ENCODE assay signal across 27 mouse cellular contexts in genomic region chr5:67969536-67969935, GRCm38 (mm10). TPM values are rescaled to one million over a fixed set of nuclear protein-coding genes. Genes with fewer than 3 reads are reported as not detected.
DNase-seq lines count a peak whose midpoint lies in the region; ATAC-seq and TF ChIP-seq lines count a peak whose summit lies in the region.
"Had no signal": no experiment of that assay in that cellular context is flagged by ENCODE, and none has a peak within 500 bp of the region (broad histone marks: within the 10 kb centered on the region; RNA-seq: fewer than 3 reads in every experiment).

No protein-coding gene starts in this region.

- no peaks in the 10 kb centered on the region for H3K4me1 ChIP-seq in midbrain, embryonic 13.5 days (replicated peaks)
- H3K4me1 ChIP-seq in midbrain, embryonic 10.5 days, result no peaks in the 10 kb centered on the region
- H3K4me1 ChIP-seq in forebrain, embryonic 14.5 days (ENCODE audit: control insufficient read depth, insufficient read depth, low read length), result peaks cover 2% of the 10 kb centered on the region; the same call in 1 of the 2 replicates
- H3K4me1 ChIP-seq in hindbrain, embryonic 15.5 days (replicated peaks), result no peaks in the 10 kb centered on the region
- no peaks in the 10 kb centered on the region for H3K4me1 ChIP-seq in neural tube, embryonic 14.5 days (ENCODE audit: control insufficient read depth, insufficient read depth, low read length)
- H3K4me1 ChIP-seq in lung, postnatal 0 days (ENCODE audit: insufficient read depth, low read depth, low read length), result no peaks in the 10 kb centered on the region
- H3K4me1 ChIP-seq: embryonic facial prominence, embryonic 15.5 days; heart, embryonic 13.5 days; intestine, embryonic 15.5 days had no signal

- no peaks in the 10 kb centered on the region for H3K36me3 ChIP-seq in midbrain, embryonic 13.5 days
- no peaks in the 10 kb centered on the region for H3K36me3 ChIP-seq in midbrain, embryonic 10.5 days
- no peaks in the 10 kb centered on the region for H3K36me3 ChIP-seq in forebrain, embryonic 14.5 days (ENCODE audit: control insufficient read depth, insufficient read depth, low read length)
- H3K36me3 ChIP-seq in hindbrain, embryonic 15.5 days, result no peaks in the 10 kb centered on the region
- no peaks in the 10 kb centered on the region for H3K36me3 ChIP-seq in neural tube, embryonic 14.5 days (ENCODE audit: control insufficient read depth, insufficient read depth, low read length)
- no peaks in the 10 kb centered on the region for H3K36me3 ChIP-seq in lung, postnatal 0 days (ENCODE audit: insufficient read depth, low read length)
- H3K36me3 ChIP-seq: embryonic facial prominence, embryonic 15.5 days; G1E; heart, embryonic 13.5 days; intestine, embryonic 15.5 days had no signal

- H3K4me3 ChIP-seq in midbrain, embryonic 13.5 days (replicated peaks), result no peak overlapping the region
- no peak overlapping the region for H3K4me3 ChIP-seq in midbrain, embryonic 10.5 days
- H3K4me3 ChIP-seq in forebrain, embryonic 14.5 days (ENCODE audit: low read depth, low read length), result no peak overlapping the region
- H3K4me3 ChIP-seq in hindbrain, embryonic 15.5 days, result no peak overlapping the region
- H3K4me3 ChIP-seq in neural tube, embryonic 14.5 days (ENCODE audit: low read depth, low read length), result no peak overlapping the region
- no peak overlapping the region for H3K4me3 ChIP-seq in lung, postnatal 0 days (ENCODE audit: low read depth, low read length)
- H3K4me3 ChIP-seq: embryonic facial prominence, embryonic 15.5 days; gastrocnemius, adult 2 months; heart, embryonic 13.5 days; intestine, embryonic 15.5 days; megakaryocyte, embryonic 14.5 days had no signal

- no peaks in the 10 kb centered on the region for H3K9me3 ChIP-seq in midbrain, embryonic 13.5 days
- H3K9me3 ChIP-seq in midbrain, embryonic 10.5 days (replicated peaks), result no peaks in the 10 kb centered on the region
- H3K9me3 ChIP-seq in forebrain, embryonic 14.5 days (replicated peaks; ENCODE audit: control insufficient read depth, low read length), result no peaks in the 10 kb centered on the region
- no peaks in the 10 kb centered on the region for H3K9me3 ChIP-seq in hindbrain, embryonic 15.5 days
- H3K9me3 ChIP-seq in neural tube, embryonic 14.5 days (ENCODE audit: control insufficient read depth, low read length), result no peaks in the 10 kb centered on the region
- H3K9me3 ChIP-seq in lung, postnatal 0 days (ENCODE audit: low read length), result no peaks in the 10 kb centered on the region
- H3K9me3 ChIP-seq: embryonic facial prominence, embryonic 15.5 days; G1E; heart, embryonic 13.5 days; intestine, embryonic 15.5 days; megakaryocyte, embryonic 14.5 days had no signal

- H3K27ac ChIP-seq in midbrain, embryonic 13.5 days, result no peak overlapping the region
- H3K27ac ChIP-seq in midbrain, embryonic 10.5 days (replicated peaks), result no peak overlapping the region
- H3K27ac ChIP-seq in forebrain, embryonic 14.5 days (ENCODE audit: low read depth, low read length), result no peak overlapping the region
- no peak overlapping the region for H3K27ac ChIP-seq in hindbrain, embryonic 15.5 days (replicated peaks)
- no peak overlapping the region for H3K27ac ChIP-seq in neural tube, embryonic 14.5 days (ENCODE audit: low read depth, low read length)
- H3K27ac ChIP-seq in lung, postnatal 0 days (ENCODE audit: low read length), result no peak overlapping the region
- H3K27ac ChIP-seq: embryonic facial prominence, embryonic 15.5 days; gastrocnemius, adult 2 months; heart, embryonic 13.5 days; intestine, embryonic 15.5 days had no signal

- no peak for TF ChIP-seq EP300 in lung, postnatal 0 days (IDR thresholded peaks at IDR 0.05)

- no peak overlapping the region for H3K9ac ChIP-seq in midbrain, embryonic 13.5 days (replicated peaks)
- no peak overlapping the region for H3K9ac ChIP-seq in forebrain, embryonic 14.5 days (ENCODE audit: low read length)
- no peak overlapping the region for H3K9ac ChIP-seq in hindbrain, embryonic 15.5 days
- no peak overlapping the region for H3K9ac ChIP-seq in neural tube, embryonic 14.5 days (replicated peaks; ENCODE audit: low read depth, low read length)
- no peak overlapping the region for H3K9ac ChIP-seq in lung, postnatal 0 days (replicated peaks; ENCODE audit: low read depth)
- H3K9ac ChIP-seq: embryonic facial prominence, embryonic 15.5 days; heart, embryonic 13.5 days; intestine, embryonic 15.5 days had no signal

- H3K27me3 ChIP-seq in midbrain, embryonic 13.5 days, result no peaks in the 10 kb centered on the region
- H3K27me3 ChIP-seq in midbrain, embryonic 10.5 days (ENCODE audit: low read depth, poor library complexity, severe bottlenecking), result no peaks in the 10 kb centered on the region
- H3K27me3 ChIP-seq in forebrain, embryonic 14.5 days (replicated peaks; ENCODE audit: control insufficient read depth, insufficient read depth, low read length), result no peaks in the 10 kb centered on the region
- H3K27me3 ChIP-seq in hindbrain, embryonic 15.5 days, result no peaks in the 10 kb centered on the region
- no peaks in the 10 kb centered on the region for H3K27me3 ChIP-seq in neural tube, embryonic 14.5 days (ENCODE audit: control insufficient read depth, insufficient read depth, low read length)
- H3K27me3 ChIP-seq in lung, postnatal 0 days (replicated peaks; ENCODE audit: insufficient read depth, low read length), result no peaks in the 10 kb centered on the region
- H3K27me3 ChIP-seq: embryonic facial prominence, embryonic 15.5 days; heart, embryonic 13.5 days; intestine, embryonic 15.5 days; megakaryocyte, embryonic 14.5 days had no signal

- no peak overlapping the region for H3K4me2 ChIP-seq in midbrain, embryonic 13.5 days (replicated peaks)
- no peak overlapping the region for H3K4me2 ChIP-seq in forebrain, embryonic 14.5 days (ENCODE audit: low read length)
- H3K4me2 ChIP-seq in hindbrain, embryonic 15.5 days, result no peak overlapping the region
- no peak overlapping the region for H3K4me2 ChIP-seq in neural tube, embryonic 14.5 days (ENCODE audit: low read depth, low read length)
- no peak overlapping the region for H3K4me2 ChIP-seq in lung, postnatal 0 days (replicated peaks; ENCODE audit: low read depth, low read length)
- H3K4me2 ChIP-seq: embryonic facial prominence, embryonic 15.5 days; heart, embryonic 13.5 days; intestine, embryonic 15.5 days; liver, embryonic 11.5 days had no signal

- ATAC-seq in midbrain, embryonic 13.5 days, result peak; percentile 55; the same call in 1 of the 2 replicates
- ATAC-seq in forebrain, embryonic 14.5 days, result peak; percentile 76
- ATAC-seq in hindbrain, embryonic 15.5 days (ENCODE audit: low FRiP score, low read depth), result peak; percentile 77; the same call in 1 of the 2 replicates
- peak; percentile 49; the same call in 1 of the 2 replicates for ATAC-seq in neural tube, embryonic 14.5 days (ENCODE audit: low read depth)
- ATAC-seq in lung, postnatal 0 days, result no peak

- TF ChIP-seq CTCF in lung, postnatal 0 days (IDR thresholded peaks at IDR 0.05), result no peak

- no peak for DNase-seq in midbrain, embryonic 10.5 days (ENCODE audit: low spot score)
- peak; percentile 73 for DNase-seq in forebrain, embryonic 14.5 days (ENCODE audit: low spot score)
- no peak for DNase-seq in heart, postnatal 4 days
- no peak for DNase-seq in lung, postnatal 0 days (ENCODE audit: low spot score)
- DNase-seq: adrenal gland, postnatal 36 days; cerebellum, adult 18-20 months; cerebellum, postnatal 36 days; gastrocnemius, adult 2 months; kidney, postnatal 4 days; lung, adult 18-20 months; thymus, postnatal 25 days had no signal

- 47% methylated on average over 7 of the region's 7 CpGs for WGBS in midbrain, embryonic 13.5 days
- WGBS in midbrain, embryonic 10.5 days, result 86% methylated on average over 7 of the region's 7 CpGs
- WGBS in forebrain, embryonic 14.5 days, result 28% methylated on average over 7 of the region's 7 CpGs
- WGBS in hindbrain, embryonic 15.5 days, result 36% methylated on average over 7 of the region's 7 CpGs
- WGBS in neural tube, embryonic 14.5 days, result 47% methylated on average over 7 of the region's 7 CpGs
- 82% methylated on average over 7 of the region's 7 CpGs for WGBS in lung, postnatal 0 days

RNA-seq across cellular contexts. Expression of gene Gm21905, which starts 23.3 kb away (rescaled TPM):
- polyA plus RNA-seq in midbrain, embryonic 13.5 days (2015; fragmentation: Nextera tagmentation; extraction: Ambion mirVana), result not detected in 2 replicates
- polyA plus RNA-seq in midbrain, embryonic 10.5 days (2016; fragmentation: Nextera tagmentation; extraction: Ambion mirVana), result not detected in 2 replicates
- polyA plus RNA-seq in forebrain, embryonic 14.5 days (2014; fragmentation: Nextera tagmentation; extraction: Ambion mirVana), result not detected in 2 replicates
- not detected in 2 replicates for polyA plus RNA-seq in hindbrain, embryonic 15.5 days (2015; fragmentation: Nextera tagmentation; extraction: Ambion mirVana)
- polyA plus RNA-seq in neural tube, embryonic 14.5 days (2014; fragmentation: Nextera tagmentation; extraction: Ambion mirVana), result not detected in 2 replicates
- not detected for total RNA-seq in heart, postnatal 4 days (2021)
- polyA plus RNA-seq in lung, postnatal 0 days (2015; fragmentation: Nextera tagmentation; extraction: Ambion mirVana), result not detected in 2 replicates
- total RNA-seq: adrenal gland, postnatal 36 days; G1E; gastrocnemius, adult 2 months; granulocyte monocyte progenitor cell, adult 5-6 weeks; heart, postnatal 25 days; layer of hippocampus, postnatal 10 days had no signal
- polyA plus RNA-seq: embryonic facial prominence, embryonic 15.5 days; G1E; heart, embryonic 13.5 days; intestine, embryonic 15.5 days; kidney, embryonic 14.5 days; limb, embryonic 11.5 days; liver, embryonic 11.5 days; small intestine, adult 2 months; testis, adult 2 months had no signal

RNA-seq across cellular contexts. Expression of gene Gm5108, which starts 28.1 kb away (rescaled TPM):
- polyA plus RNA-seq in midbrain, embryonic 13.5 days (2015; fragmentation: Nextera tagmentation; extraction: Ambion mirVana), result not detected in 2 replicates
- not detected in 2 replicates for polyA plus RNA-seq in midbrain, embryonic 10.5 days (2016; fragmentation: Nextera tagmentation; extraction: Ambion mirVana)
- not detected in 2 replicates for polyA plus RNA-seq in forebrain, embryonic 14.5 days (2014; fragmentation: Nextera tagmentation; extraction: Ambion mirVana)
- polyA plus RNA-seq in hindbrain, embryonic 15.5 days (2015; fragmentation: Nextera tagmentation; extraction: Ambion mirVana), result not detected in 2 replicates
- not detected in 2 replicates for polyA plus RNA-seq in neural tube, embryonic 14.5 days (2014; fragmentation: Nextera tagmentation; extraction: Ambion mirVana)
- not detected for total RNA-seq in heart, postnatal 4 days (2021)
- not detected in 2 replicates for polyA plus RNA-seq in lung, postnatal 0 days (2015; fragmentation: Nextera tagmentation; extraction: Ambion mirVana)
- total RNA-seq: adrenal gland, postnatal 36 days; G1E; gastrocnemius, adult 2 months; granulocyte monocyte progenitor cell, adult 5-6 weeks; heart, postnatal 25 days; layer of hippocampus, postnatal 10 days had no signal
- polyA plus RNA-seq: embryonic facial prominence, embryonic 15.5 days; G1E; heart, embryonic 13.5 days; intestine, embryonic 15.5 days; kidney, embryonic 14.5 days; limb, embryonic 11.5 days; liver, embryonic 11.5 days; small intestine, adult 2 months had no signal
